Mouse (Mus musculus): ENCODE data around the gene Lcp1. TPM values are rescaled to one million over a fixed set of nuclear protein-coding genes. Genes with fewer than 3 reads are reported as not detected.

Lcp1 gene
- total RNA-seq, 2 experiments from 2014 or later: 12.6 to 13.8 TPM

DNA sequence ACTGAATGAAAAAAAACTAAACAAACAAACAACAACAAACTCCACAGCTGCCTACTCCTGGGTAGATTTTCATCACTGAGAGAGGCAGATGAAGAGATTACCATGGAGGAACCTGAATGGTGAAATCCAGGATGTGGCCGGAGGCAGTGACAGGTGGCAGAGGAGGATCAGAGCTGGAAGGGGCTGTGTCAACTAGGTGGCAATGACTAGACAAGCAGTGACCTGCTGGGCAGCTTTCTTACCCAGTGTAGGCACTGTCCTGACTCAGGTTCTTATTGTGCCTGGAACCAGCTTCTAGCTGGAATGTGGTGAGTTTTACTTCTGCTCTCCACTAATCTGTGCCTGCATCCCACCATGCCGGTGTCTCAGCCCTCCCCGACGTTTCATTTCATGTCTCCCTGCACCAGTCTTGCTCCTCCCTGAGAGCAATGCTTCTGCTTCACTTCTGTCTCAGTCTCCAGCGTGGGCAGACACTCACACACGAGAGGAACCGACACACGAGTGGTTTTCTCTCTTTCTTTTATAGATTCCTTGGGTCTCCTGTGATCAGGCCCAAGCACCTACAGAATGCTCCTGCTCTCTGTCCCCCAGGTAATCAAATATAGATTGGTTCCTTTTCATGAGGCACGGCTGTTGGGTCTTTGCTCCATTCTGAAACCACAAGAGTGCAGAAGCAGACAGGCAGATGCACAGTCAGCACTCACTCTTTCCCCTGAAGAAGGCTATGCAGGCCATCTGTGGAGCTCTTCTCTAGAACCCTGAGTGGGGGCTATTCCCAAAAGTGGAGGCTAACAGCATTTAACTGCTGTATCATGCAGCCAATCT, 44.0 kb downstream of the Lcp1 start:
- no peak for DNase-seq
- intact Hi-C loops (cut with DNase I): no loop called here

- DNase-seq: no peak
- intact Hi-C loops (cut with DNase I): no loop called here
These were observed 44.9 kb downstream of the Lcp1 start for GRCm38 (mm10) chr14:75175781-75176180.

DNA sequence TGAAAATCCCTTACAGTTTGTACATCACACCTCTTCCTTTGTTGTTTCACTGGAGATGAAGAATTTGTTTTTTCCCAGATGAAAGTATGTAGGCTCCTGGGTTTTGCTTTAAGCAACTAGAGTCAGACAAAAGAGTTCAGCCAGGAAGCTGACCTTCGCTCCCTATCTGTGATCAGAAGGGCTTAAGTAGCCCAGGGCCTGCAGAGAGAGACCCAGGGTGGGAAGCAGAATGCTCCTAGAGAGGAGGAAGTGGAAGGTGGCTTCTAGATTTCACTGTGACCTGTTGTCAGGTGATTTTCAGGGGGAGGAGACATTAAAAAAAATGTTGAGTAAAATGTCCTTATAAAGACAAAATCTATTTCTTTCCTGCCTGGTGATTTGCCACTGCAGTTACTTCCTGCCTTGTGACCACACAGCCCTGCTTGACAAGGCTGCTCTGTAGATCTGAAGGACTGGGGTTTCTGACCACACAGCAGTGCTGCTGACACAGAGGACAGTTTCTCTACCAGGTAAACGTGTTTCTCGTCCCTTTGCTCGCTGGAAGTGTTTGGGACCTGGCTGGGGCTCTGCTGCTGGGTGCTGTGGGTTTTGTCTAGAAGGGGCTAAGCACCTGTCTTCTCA, 45.6 kb downstream of the Lcp1 start:
- intact Hi-C loops (cut with DNase I): no loop called here
- no peak for DNase-seq

DNA sequence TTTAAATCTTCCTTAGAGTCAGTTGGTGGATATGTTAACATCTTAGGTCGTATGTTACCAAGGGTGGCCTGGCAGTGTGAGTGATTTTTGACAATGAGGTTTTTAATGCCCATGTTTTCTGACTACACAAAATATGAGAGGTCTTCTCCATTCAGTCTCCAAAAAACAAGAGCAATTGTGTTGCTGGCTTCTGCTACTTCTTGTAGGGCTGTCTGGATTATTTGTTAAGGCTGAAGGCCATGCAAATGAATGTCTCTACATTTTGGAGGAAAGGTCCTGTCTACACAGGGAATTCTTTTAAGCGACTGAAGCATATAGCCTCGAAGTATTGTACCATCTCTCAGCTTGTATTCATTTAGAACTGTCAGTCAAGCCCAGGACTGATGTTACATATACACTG, 46.5 kb downstream of the Lcp1 start:
- intact Hi-C loops (cut with DNase I): no loop called here
- DNase-seq: no peak

DNA sequence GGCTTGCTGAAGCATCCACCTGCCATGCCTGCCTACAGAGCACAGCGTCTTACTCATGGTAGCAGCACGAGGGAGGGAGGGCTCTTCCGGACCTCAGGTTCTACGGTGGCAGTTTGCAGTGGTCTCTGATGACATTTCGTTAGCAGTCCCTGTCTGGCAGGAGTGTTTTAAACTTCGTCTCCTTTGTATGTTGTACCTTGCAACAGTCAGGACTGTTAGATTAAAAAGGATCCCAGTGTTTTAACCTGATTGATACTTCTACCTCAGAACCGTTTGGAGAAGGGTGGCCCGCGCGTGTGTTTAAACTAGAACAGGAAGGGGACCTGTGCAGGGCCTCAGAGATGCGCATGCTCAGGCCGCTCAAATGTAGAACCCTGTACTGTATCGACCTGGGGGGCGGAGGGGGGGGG, 47.5 kb downstream of the Lcp1 start:
- no peak for DNase-seq

DNA sequence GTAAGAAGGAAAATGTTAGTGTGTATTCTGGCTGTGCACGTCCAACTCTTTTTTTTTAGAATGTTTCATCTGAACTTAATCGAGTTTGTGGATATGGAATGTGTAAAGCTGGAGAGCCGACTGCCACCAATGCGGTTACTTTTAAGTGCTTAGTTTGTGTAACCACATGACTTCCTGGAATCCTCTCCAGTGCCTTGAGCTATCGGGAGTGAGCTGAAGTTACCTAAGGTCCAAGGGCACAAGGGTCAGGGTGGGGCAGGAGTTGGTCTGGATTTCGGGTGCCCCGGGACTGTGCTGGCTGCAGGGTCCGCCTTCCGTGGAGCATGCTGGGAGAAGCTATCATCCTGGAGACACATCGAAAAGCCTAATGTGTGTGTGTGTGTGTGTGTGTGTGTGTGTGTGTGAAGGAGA, 47.9 kb downstream of the Lcp1 start:
- intact Hi-C loops (cut with DNase I): no loop called here
- DNase-seq: no peak

More for the DNA sequence above, 47.5 kb downstream of the Lcp1 start:
- intact Hi-C loops (cut with DNase I): no loop called here

DNA sequence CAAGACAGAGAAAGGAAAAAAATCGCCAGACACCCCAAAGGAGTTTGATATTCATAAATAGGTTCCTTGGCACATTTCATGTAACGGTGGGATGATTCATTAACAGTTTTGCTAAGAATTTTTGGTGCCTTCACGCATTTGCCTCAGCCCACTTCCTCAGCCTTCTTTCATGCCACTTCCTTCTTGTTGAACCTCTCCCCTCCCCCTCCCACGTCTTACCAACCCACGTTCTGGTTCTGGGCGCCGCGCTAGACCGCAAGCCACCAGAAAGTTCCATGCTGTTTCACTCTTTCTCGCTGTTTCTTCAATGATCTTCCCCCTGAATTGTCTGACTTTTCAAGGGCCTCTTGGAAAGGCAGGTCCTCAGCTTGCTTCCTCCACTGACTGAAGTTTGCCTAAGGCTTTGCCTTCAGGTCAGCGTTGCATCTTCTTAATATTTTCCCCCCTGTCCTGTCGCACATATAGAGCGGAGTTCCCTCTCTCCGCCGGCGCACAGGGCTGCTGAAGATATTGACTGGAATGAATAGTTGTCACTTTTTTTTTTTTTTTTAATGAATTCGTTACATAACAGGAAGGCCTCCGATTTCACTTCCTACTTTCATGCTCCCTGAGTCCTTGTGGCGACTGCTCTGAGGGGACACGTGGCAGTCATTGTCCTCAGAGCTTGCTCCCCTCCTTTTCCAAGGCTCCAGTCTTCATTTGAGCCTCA, 48.5 kb downstream of the Lcp1 start:
- intact Hi-C loops (cut with DNase I): no loop called here
- no peak for DNase-seq

- DNase-seq: peak in 1 of 2 experiments; percentile 19
- intact Hi-C loops (cut with DNase I): no loop called here
These were observed 49.7 kb downstream of the Lcp1 start for GRCm38 (mm10) chr14:75180551-75180978.

DNA sequence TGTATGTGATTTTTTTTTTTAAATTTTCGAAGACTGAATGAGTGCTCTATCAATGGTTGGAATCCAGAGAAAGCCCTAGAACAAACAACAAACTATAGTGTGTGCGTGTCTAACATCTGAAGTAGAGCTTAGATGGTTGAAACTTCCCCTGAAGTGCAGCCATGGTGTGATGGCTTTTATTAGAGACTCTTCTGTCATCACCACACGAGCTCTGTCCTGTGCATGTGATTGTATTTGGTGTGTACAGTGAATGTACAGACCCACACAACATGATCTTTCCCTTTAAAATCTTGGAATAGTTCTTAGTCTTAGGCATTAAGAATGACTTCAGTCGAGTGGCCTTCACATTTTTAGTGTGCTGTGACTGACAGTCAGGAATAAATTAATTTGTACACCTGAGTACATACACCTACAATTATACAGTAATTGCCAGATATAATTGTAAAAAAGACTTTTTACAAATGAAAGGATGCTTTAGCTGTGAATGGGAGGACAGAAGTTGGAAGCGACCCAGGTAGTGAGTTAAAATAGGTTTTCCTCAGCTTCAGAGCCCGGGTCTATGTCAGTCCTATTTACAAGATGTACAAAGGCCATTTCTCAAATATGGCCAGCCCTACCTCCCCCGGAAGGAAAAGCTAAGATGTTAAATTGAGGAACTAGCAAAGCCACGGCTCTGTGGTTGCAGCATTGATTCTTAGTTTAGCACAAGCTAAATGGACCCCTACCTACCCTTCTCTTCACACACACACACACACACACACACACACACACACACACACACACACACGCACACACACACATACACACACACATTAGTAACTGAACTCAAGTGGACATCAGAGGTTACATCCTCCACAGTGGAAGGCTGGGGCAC, 50.4 kb downstream of the Lcp1 start:
- no peak for DNase-seq
- intact Hi-C loops (cut with DNase I): no loop called here

- intact Hi-C loops (cut with DNase I): no loop called here
- DNase-seq: no peak
These were observed 51.5 kb downstream of the Lcp1 start for GRCm38 (mm10) chr14:75182378-75182777.

- DNase-seq: no peak
- intact Hi-C loops (cut with DNase I): no loop called here
These were observed 51.9 kb downstream of the Lcp1 start for GRCm38 (mm10) chr14:75182831-75183230.

GRCm38 (mm10) chr14:75184069-75184790, 53.3 kb downstream of the Lcp1 start:
- DNase-seq: no peak
- intact Hi-C loops (cut with DNase I): no loop called here

GRCm38 (mm10) chr14:75185796-75186594, 55.1 kb downstream of the Lcp1 start:
- intact Hi-C loops (cut with DNase I): no loop called here
- no peak for DNase-seq

- intact Hi-C loops (cut with DNase I): no loop called here
These were observed 56.0 kb downstream of the Lcp1 start for GRCm38 (mm10) chr14:75186858-75187415.

GRCm38 (mm10) chr14:75188521-75188920, 57.6 kb downstream of the Lcp1 start:
- intact Hi-C loops (cut with DNase I): no loop called here
- DNase-seq: no peak

More at GRCm38 (mm10) chr14:75186858-75187415, 56.0 kb downstream of the Lcp1 start:
- no peak for DNase-seq

GRCm38 (mm10) chr14:75189031-75189430, 58.1 kb downstream of the Lcp1 start:
- DNase-seq: no peak
- intact Hi-C loops (cut with DNase I): no loop called here

DNA sequence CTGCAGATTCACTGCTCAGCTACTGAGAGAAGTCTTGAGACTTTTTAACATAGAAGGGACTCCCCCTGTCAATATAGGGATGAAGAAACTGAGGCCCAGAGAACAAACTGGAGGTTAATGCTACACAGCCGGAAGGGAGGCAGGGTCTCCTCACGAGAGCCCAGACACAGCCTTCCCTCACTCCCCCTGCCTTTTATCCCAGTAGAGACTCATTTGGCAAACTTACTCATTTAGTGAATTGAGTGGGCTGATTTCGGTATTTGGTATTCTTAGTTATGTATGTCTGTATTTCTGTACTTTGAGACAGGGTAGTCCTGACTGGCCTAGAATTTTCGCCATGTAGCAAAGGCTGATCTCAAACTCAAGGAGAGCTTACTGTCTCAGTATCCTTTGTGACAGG, 59.8 kb downstream of the Lcp1 start:
- intact Hi-C loops (cut with DNase I): no loop called here

DNA sequence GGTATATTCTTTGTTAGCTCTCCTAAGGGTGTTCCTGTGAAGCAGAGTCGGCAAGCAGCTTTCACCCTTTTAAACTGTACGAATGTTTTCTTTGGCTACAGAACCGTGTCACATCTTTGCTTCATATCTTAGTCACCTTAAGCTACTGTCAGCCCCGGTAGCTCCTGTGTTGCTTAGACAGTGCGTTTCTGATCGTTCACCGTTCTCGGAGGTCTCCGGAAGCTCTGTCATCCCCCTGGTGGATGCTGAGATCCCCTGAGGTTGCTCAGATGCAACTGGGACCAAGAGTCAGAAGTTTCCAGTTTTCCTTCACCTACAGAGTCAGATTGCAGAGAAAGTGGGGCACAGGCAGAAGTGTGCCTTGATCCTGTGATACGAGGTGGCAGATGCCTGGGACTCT, 61.5 kb downstream of the Lcp1 start:
- DNase-seq: no peak
- intact Hi-C loops (cut with DNase I): no loop called here

More for the DNA sequence above, 59.8 kb downstream of the Lcp1 start:
- DNase-seq: no peak

DNA sequence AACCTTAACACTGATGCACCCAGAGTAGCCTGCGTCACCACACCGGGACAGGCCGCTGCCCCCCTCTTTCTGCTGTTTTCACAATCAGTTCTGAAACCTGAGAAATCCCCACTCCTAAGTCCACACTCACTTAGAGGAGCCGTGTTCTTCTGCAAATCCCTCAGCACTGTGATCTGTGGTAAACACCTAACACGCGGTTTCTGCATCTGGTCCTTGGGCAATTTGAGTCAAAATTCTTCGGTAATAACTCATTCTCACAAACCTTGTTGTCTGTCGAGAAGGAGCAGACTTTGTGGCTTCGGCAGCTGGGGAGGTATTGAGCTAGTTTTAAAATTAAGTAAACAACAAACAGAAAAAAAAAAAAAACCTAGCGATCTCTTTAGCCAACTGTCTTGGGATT, 62.0 kb downstream of the Lcp1 start:
- DNase-seq: no peak
- intact Hi-C loops (cut with DNase I): no loop called here

Measured in heart, postnatal 36 days (tissue).